Mouse (Mus musculus): ENCODE results near the gene Trio. TPM values are rescaled to one million over a fixed set of nuclear protein-coding genes. Genes with fewer than 3 reads are reported as not detected.

Trio gene
- polyA plus RNA-seq, 1 experiment from 2014 or later: 31.2 TPM

GRCm38 (mm10) chr15:27871708-27872107 lies 153.9 kb downstream of the Trio start:
- WGBS: 94% methylated on average over 10 of the region's 10 CpGs
- ATAC-seq (ENCODE audit: insufficient read depth, low FRiP score, low TSS enrichment): no peak
- H3K36me3 ChIP-seq (ENCODE audit: control insufficient read depth, insufficient read depth, low read length): peaks cover 7% of the 10 kb centered on the region

GRCm38 (mm10) chr15:27871260-27871659 lies 154.4 kb downstream of the Trio start:
- Histone ChIP-seq H3K4me1 (ENCODE audit: control insufficient read depth, insufficient read depth, low read length) (no peaks in the 10 kb centered on the region), H3K27ac (ENCODE audit: low read depth, low read length) (no peak overlapping the region), H3K36me3 (ENCODE audit: control insufficient read depth, insufficient read depth, low read length) (peaks cover 6% of the 10 kb centered on the region), H3K4me2 (ENCODE audit: low read depth) (no peak overlapping the region), H3K4me3 (ENCODE audit: low read depth, low read length) (no peak overlapping the region), H3K9ac (ENCODE audit: low read length) (no peak overlapping the region), H3K9me3 (ENCODE audit: control insufficient read depth, low read length) (no peaks in the 10 kb centered on the region), H3K27me3 (ENCODE audit: control insufficient read depth, insufficient read depth, low read length) (no peaks in the 10 kb centered on the region)
- WGBS: 90% methylated on average over 13 of the region's 13 CpGs
- DNase-seq (ENCODE audit: low spot score) (no peak), ATAC-seq (ENCODE audit: insufficient read depth, low FRiP score, low TSS enrichment) (no peak)

More at GRCm38 (mm10) chr15:27871708-27872107, 153.9 kb downstream of the Trio start:
- Histone ChIP-seq H3K27me3 (ENCODE audit: control insufficient read depth, insufficient read depth, low read length) (no peaks in the 10 kb centered on the region), H3K9ac (ENCODE audit: low read length) (no peak overlapping the region), H3K4me1 (ENCODE audit: control insufficient read depth, insufficient read depth, low read length) (no peaks in the 10 kb centered on the region), H3K27ac (ENCODE audit: low read depth, low read length) (no peak overlapping the region), H3K4me3 (ENCODE audit: low read depth, low read length) (no peak overlapping the region), H3K4me2 (ENCODE audit: low read depth) (no peak overlapping the region), H3K9me3 (ENCODE audit: control insufficient read depth, low read length) (no peaks in the 10 kb centered on the region)
- no peak for DNase-seq (ENCODE audit: low spot score)

GRCm38 (mm10) chr15:27869001-27869400 lies 156.6 kb downstream of the Trio start:
- H3K4me3 ChIP-seq (ENCODE audit: low read depth, low read length): no peak overlapping the region
- DNase-seq (ENCODE audit: low spot score) (no peak), ATAC-seq (ENCODE audit: insufficient read depth, low FRiP score, low TSS enrichment) (no peak)
- H3K27ac ChIP-seq (ENCODE audit: low read depth, low read length): no peak overlapping the region
- H3K4me2 ChIP-seq (ENCODE audit: low read depth): no peak overlapping the region
- H3K36me3 ChIP-seq (ENCODE audit: control insufficient read depth, insufficient read depth, low read length): peaks cover 4% of the 10 kb centered on the region
- 92% methylated on average over 4 of the region's 4 CpGs for WGBS
- H3K4me1 ChIP-seq (ENCODE audit: control insufficient read depth, insufficient read depth, low read length): no peaks in the 10 kb centered on the region
- H3K27me3 ChIP-seq (ENCODE audit: control insufficient read depth, insufficient read depth, low read length): no peaks in the 10 kb centered on the region
- no peaks in the 10 kb centered on the region for H3K9me3 ChIP-seq (ENCODE audit: control insufficient read depth, low read length)
- H3K9ac ChIP-seq (ENCODE audit: low read length): no peak overlapping the region

GRCm38 (mm10) chr15:27867831-27868230 lies 157.8 kb downstream of the Trio start:
- peaks cover 4% of the 10 kb centered on the region for H3K36me3 ChIP-seq (ENCODE audit: control insufficient read depth, insufficient read depth, low read length)

GRCm38 (mm10) chr15:27866471-27866870 lies 159.2 kb downstream of the Trio start:
- no peaks in the 10 kb centered on the region for H3K9me3 ChIP-seq (ENCODE audit: control insufficient read depth, low read length)
- DNase-seq (ENCODE audit: low spot score) (no peak), ATAC-seq (ENCODE audit: insufficient read depth, low FRiP score, low TSS enrichment) (no peak)
- no peak overlapping the region for H3K4me3 ChIP-seq (ENCODE audit: low read depth, low read length)
- H3K27ac ChIP-seq (ENCODE audit: low read depth, low read length): no peak overlapping the region
- H3K27me3 ChIP-seq (ENCODE audit: control insufficient read depth, insufficient read depth, low read length): no peaks in the 10 kb centered on the region
- no peak overlapping the region for H3K4me2 ChIP-seq (ENCODE audit: low read depth)
- H3K36me3 ChIP-seq (ENCODE audit: control insufficient read depth, insufficient read depth, low read length): no peaks in the 10 kb centered on the region; the same call in 1 of the 2 replicates
- no peak overlapping the region for H3K9ac ChIP-seq (ENCODE audit: low read length)
- no peaks in the 10 kb centered on the region for H3K4me1 ChIP-seq (ENCODE audit: control insufficient read depth, insufficient read depth, low read length)
- 89% methylated on average over 4 of the region's 4 CpGs for WGBS

More at GRCm38 (mm10) chr15:27867831-27868230, 157.8 kb downstream of the Trio start:
- no peak overlapping the region for H3K4me2 ChIP-seq (ENCODE audit: low read depth)
- WGBS: 89% methylated on average over 7 of the region's 7 CpGs
- DNase-seq (ENCODE audit: low spot score) (no peak), ATAC-seq (ENCODE audit: insufficient read depth, low FRiP score, low TSS enrichment) (no peak)
- H3K4me3 ChIP-seq (ENCODE audit: low read depth, low read length): no peak overlapping the region
- H3K27me3 ChIP-seq (ENCODE audit: control insufficient read depth, insufficient read depth, low read length): no peaks in the 10 kb centered on the region
- H3K9ac ChIP-seq (ENCODE audit: low read length): no peak overlapping the region
- H3K27ac ChIP-seq (ENCODE audit: low read depth, low read length): no peak overlapping the region
- no peaks in the 10 kb centered on the region for H3K4me1 ChIP-seq (ENCODE audit: control insufficient read depth, insufficient read depth, low read length)
- no peaks in the 10 kb centered on the region for H3K9me3 ChIP-seq (ENCODE audit: control insufficient read depth, low read length)

GRCm38 (mm10) chr15:27866053-27866452 lies 159.6 kb downstream of the Trio start:
- no peak overlapping the region for H3K4me3 ChIP-seq (ENCODE audit: low read depth, low read length)
- no peak for DNase-seq (ENCODE audit: low spot score)
- no peak overlapping the region for H3K9ac ChIP-seq (ENCODE audit: low read length)
- H3K36me3 ChIP-seq (ENCODE audit: control insufficient read depth, insufficient read depth, low read length): no peaks in the 10 kb centered on the region; the same call in 1 of the 2 replicates
- no peaks in the 10 kb centered on the region for H3K9me3 ChIP-seq (ENCODE audit: control insufficient read depth, low read length)
- H3K4me2 ChIP-seq (ENCODE audit: low read depth): no peak overlapping the region
- no peaks in the 10 kb centered on the region for H3K27me3 ChIP-seq (ENCODE audit: control insufficient read depth, insufficient read depth, low read length)
- no peaks in the 10 kb centered on the region for H3K4me1 ChIP-seq (ENCODE audit: control insufficient read depth, insufficient read depth, low read length)
- H3K27ac ChIP-seq (ENCODE audit: low read depth, low read length): no peak overlapping the region
- no peak for ATAC-seq (ENCODE audit: insufficient read depth, low FRiP score, low TSS enrichment)
- WGBS: 88% methylated on average over 6 of the region's 6 CpGs

- Histone ChIP-seq H3K4me3 (ENCODE audit: low read depth, low read length) (no peak overlapping the region), H3K27me3 (ENCODE audit: control insufficient read depth, insufficient read depth, low read length) (no peaks in the 10 kb centered on the region), H3K27ac (ENCODE audit: low read depth, low read length) (no peak overlapping the region), H3K36me3 (ENCODE audit: control insufficient read depth, insufficient read depth, low read length) (no peaks in the 10 kb centered on the region; the same call in 1 of the 2 replicates), H3K4me1 (ENCODE audit: control insufficient read depth, insufficient read depth, low read length) (no peaks in the 10 kb centered on the region), H3K9ac (ENCODE audit: low read length) (no peak overlapping the region), H3K4me2 (ENCODE audit: low read depth) (no peak overlapping the region), H3K9me3 (ENCODE audit: control insufficient read depth, low read length) (no peaks in the 10 kb centered on the region)
- ATAC-seq (ENCODE audit: insufficient read depth, low FRiP score, low TSS enrichment) (no peak), DNase-seq (ENCODE audit: low spot score) (no peak)
- WGBS: 95% methylated on average over 6 of the region's 6 CpGs
Observed at GRCm38 (mm10) chr15:27864397-27864796, 161.3 kb downstream of the Trio start.

GRCm38 (mm10) chr15:27862949-27863348 lies 162.7 kb downstream of the Trio start:
- Histone ChIP-seq H3K4me2 (ENCODE audit: low read depth) (no peak overlapping the region), H3K9me3 (ENCODE audit: control insufficient read depth, low read length) (no peaks in the 10 kb centered on the region), H3K9ac (ENCODE audit: low read length) (no peak overlapping the region), H3K4me1 (ENCODE audit: control insufficient read depth, insufficient read depth, low read length) (no peaks in the 10 kb centered on the region), H3K4me3 (ENCODE audit: low read depth, low read length) (no peak overlapping the region), H3K27ac (ENCODE audit: low read depth, low read length) (no peak overlapping the region), H3K36me3 (ENCODE audit: control insufficient read depth, insufficient read depth, low read length) (no peaks in the 10 kb centered on the region; the same call in 1 of the 2 replicates), H3K27me3 (ENCODE audit: control insufficient read depth, insufficient read depth, low read length) (no peaks in the 10 kb centered on the region)
- DNase-seq (ENCODE audit: low spot score): no peak
- 93% methylated on average over 11 of the region's 11 CpGs for WGBS
- no peak for ATAC-seq (ENCODE audit: insufficient read depth, low FRiP score, low TSS enrichment)

- no peak for ATAC-seq (ENCODE audit: insufficient read depth, low FRiP score, low TSS enrichment)
- Histone ChIP-seq H3K36me3 (ENCODE audit: control insufficient read depth, insufficient read depth, low read length) (no peaks in the 10 kb centered on the region; the same call in 1 of the 2 replicates), H3K27me3 (ENCODE audit: control insufficient read depth, insufficient read depth, low read length) (no peaks in the 10 kb centered on the region), H3K9me3 (ENCODE audit: control insufficient read depth, low read length) (no peaks in the 10 kb centered on the region), H3K4me1 (ENCODE audit: control insufficient read depth, insufficient read depth, low read length) (no peaks in the 10 kb centered on the region), H3K4me3 (ENCODE audit: low read depth, low read length) (no peak overlapping the region), H3K4me2 (ENCODE audit: low read depth) (no peak overlapping the region), H3K27ac (ENCODE audit: low read depth, low read length) (no peak overlapping the region), H3K9ac (ENCODE audit: low read length) (no peak overlapping the region)
- no peak for DNase-seq (ENCODE audit: low spot score)
- WGBS: 91% methylated on average over 14 of the region's 14 CpGs
Observed at GRCm38 (mm10) chr15:27860439-27860838, 165.2 kb downstream of the Trio start.
